ENCODE assay signal across 8 mouse cellular contexts in the genomic region with DNA sequence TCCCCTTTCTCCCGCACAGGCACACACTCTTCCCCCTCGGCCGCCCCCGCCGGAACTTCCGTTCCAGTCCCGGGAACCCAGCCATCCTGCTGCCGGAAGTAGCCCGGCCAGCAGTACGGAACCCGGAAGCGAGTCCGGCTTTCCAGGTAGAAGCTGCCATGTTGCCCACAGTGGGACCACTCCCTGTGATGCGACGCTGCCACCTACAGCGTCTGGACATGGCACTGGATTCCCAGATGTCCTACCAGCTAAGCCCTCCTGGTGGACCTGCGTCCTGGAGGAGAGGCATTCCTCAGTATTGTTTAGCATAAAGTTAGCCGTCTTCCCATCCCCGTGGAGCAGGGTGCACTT. TPM values are rescaled to one million over a fixed set of nuclear protein-coding genes. Genes with fewer than 3 reads are reported as not detected.
DNase-seq lines count a peak whose midpoint lies in the region; ATAC-seq and TF ChIP-seq lines count a peak whose summit lies in the region.

Gene Lypla2, minus strand, starts transcription at position 71 of the 351 bp plus-strand sequence.

- peaks cover 3% of the 10 kb centered on the region; the same call in 1 of the 2 replicates for H3K4me1 ChIP-seq in cortical plate, adult 2 months (ENCODE audit: control insufficient read depth, insufficient read depth, low read length)

- TF ChIP-seq POLR2A in cortical plate, adult 2 months (IDR thresholded peaks at IDR 0.05; ENCODE audit: extremely low read depth, insufficient read depth, low read length): 0 out of 2 replicates have a peak, but pooled peaks have one; percentile 70

- no peak within 1 kb of the TSS for H3K27ac ChIP-seq in cortical plate, adult 2 months (ENCODE audit: insufficient read depth, low read length)

- intact Hi-C loops in left cerebral cortex, postnatal 10 days (cut with DNase I): no loop called here

- peak; percentile 90 for DNase-seq in gastrocnemius, postnatal 10 days
- peak; percentile 85 for DNase-seq in induced T-regulatory cell, adult 2 months (ENCODE audit: low read depth)
- DNase-seq in left cerebral cortex, postnatal 10 days (ENCODE audit: extremely low spot score in 1 of 2, low spot score in 2 of 2): peak; percentile 87 to 93
- peak; percentile 90 for DNase-seq in right cerebral cortex, postnatal 14 days
- peak; percentile 78 to 90 for DNase-seq in urinary bladder, postnatal 36 days (ENCODE audit: low spot score in 2 of 2)

- TF ChIP-seq CTCF in cortical plate, adult 2 months (IDR thresholded peaks at IDR 0.05; ENCODE audit: extremely low read depth, insufficient read depth, low read length): no peak

- peak within 1 kb of the TSS; percentile 40 for H3K4me3 ChIP-seq in cortical plate, adult 2 months (ENCODE audit: insufficient read depth, low read length)

- ATAC-seq in activated CD4-positive, CD25-positive, alpha-beta regulatory T cell, adult 4 months: peak; percentile 77
- peak; percentile 81 for ATAC-seq in megakaryocyte progenitor cell, adult 5-6 weeks (replicated peaks; ENCODE audit: poor library complexity)

RNA-seq across cellular contexts. Expression of gene Lypla2, which starts in this region (rescaled TPM):
- 10 to 100 TPM; 80.4 to 88.8 TPM for polyA plus RNA-seq in activated CD4-positive, CD25-positive, alpha-beta regulatory T cell, adult 4 months (2017; shearing (Covaris generic))
- polyA plus RNA-seq in cortical plate, adult 2 months (2012; rRNA removed): 98.6 and 108 TPM in 2 replicates
- 10 to 100 TPM; 31.4 to 35.0 TPM for total RNA-seq in gastrocnemius, postnatal 10 days (2021)
- 10 to 100 TPM; 94.0 to 95.0 TPM for total RNA-seq in left cerebral cortex, postnatal 10 days (2021)
- 37.2 and 42.6 TPM in 2 replicates for total RNA-seq in megakaryocyte progenitor cell, adult 5-6 weeks (2015)
- total RNA-seq in megakaryocyte progenitor cell, adult 5-6 weeks (2017): 15.7 and 21.9 TPM in 2 replicates
